Mouse (Mus musculus) heart, postnatal 4 days (tissue): Measurements from ENCODE around the gene Dyrk1a. TPM values are rescaled to one million over a fixed set of nuclear protein-coding genes. Genes with fewer than 3 reads are reported as not detected.
A peak's percentile ranks its signal among the peaks of the same experiment; 100 is the strongest.

ENCODE experiments used
- DNase-seq: peaks from one replicate; pipeline ENCODE4 v3.0.0; 2021
- total RNA-seq, 2 experiments: library from RNA; stranded (reverse); gene quantifications; 2 replicates each; pipeline ENCODE4 v1.2.3; 2021

The Dyrk1a gene
- total RNA-seq, 2 experiments from 2014 or later, result 118 to 135 TPM

DNA sequence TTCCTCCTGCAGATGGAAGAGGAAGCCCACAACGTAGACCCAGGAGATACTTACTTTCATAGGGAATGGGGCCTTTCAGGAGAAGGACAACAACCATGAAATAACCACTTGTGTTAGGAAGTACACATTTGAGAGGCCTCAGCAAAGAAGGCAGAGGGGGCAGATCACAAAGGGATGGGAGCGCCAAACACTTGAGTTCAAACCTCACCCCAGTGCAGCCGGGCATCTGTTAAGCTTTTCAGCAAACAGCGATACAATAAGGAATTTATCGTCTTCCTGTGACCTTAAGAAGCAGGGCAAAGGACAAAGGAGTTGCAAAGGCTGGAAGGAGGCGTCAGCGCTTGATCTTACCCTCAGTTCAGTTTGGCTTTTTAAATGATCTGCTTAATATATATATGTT is 10.0 kb upstream of the Dyrk1a start:
- no peak for DNase-seq

DNA sequence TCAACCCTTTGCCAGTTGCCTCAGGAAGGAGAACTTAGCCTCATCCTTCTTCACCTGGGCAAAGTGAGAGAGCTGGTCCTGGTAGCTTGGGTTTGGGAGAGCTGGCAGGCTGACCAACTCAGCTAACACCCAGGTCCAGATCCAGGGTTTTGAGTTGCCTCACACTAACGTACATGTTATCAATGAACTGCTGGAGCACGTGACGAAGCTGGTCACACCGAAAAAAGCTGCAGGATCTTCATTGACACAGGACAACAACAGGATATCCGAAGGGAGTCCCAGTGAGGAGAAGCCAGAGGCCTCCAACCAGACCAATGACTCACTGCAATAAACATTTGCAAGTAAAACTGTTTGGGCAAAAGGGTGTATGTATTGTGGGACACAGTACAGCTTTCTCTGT is 9.2 kb upstream of the Dyrk1a start:
- no peak for DNase-seq

DNA sequence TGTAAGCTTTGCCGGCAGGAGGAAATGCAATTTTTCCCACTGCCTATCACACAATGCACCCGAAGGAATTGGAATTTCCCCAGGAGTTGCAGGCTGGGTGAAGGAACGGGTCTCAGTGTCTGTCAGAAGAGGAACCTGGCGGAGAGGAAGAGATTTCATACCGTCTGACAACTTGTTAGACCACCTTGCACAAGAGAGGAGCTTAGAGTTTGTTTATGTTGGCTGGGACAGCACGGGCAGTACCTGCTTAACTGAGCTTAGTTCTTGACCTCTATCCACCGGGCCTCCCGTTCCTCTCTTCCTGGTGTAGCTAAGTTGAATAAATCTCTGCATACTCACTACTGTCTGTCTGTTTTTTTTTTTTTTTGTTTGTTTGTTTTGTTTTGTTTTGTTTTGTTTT is 3.7 kb upstream of the Dyrk1a start:
- no peak for DNase-seq

DNA sequence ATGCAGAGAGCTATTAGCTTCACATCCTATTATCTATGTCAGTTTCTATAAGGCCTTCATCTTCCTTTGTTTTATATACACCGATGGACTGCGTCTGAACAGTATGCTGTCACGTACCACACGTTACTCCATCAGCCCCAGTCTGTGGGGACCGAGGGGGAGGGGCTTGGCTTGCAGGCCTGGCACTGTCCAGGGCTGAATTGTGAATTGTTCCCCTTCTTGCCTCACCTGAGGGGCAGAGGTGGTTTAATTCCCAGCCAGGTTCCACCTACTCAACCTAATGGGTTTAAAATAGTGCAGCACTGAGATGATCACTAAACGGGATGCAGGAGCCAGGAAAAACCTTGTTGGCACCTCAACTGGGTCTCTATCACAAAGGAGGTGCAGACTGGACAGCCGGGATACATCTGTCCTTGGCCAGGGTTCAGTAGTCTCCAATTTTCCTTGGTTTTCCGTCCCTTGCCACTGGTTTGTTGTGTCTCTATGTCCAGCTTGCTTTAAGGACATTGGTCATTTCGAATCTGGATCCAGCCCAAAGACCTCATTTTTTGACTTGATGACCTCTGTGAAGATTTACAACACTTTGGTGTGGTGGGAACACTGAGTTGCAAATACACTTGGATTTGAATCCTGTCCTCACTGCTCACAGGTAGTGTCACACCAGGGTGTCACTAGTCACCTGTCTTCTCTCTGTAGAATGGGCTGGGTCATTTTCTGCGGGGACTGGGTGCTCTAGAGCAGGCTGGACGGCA is 2.8 kb upstream of the Dyrk1a start:
- no peak for DNase-seq

DNA sequence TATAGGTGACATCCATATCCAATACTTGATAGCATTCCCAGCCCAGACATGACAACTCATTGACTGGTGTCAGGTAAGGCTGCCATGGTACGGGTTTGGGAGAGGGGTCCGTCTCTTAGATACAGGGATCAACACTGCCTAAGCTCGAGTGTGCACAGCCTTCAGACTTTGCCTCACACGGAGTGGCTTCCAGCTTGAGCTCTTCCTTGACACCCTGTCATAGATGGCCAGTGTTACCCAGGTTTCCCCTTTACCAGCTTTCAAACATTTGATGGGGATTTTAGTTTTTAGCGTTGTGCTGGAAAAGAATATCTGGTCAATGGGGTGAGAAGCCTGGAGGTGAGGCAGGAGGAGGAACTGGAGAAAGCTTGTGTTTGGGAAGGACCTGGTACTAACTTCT is 2.1 kb upstream of the Dyrk1a start:
- DNase-seq, result no peak

DNA sequence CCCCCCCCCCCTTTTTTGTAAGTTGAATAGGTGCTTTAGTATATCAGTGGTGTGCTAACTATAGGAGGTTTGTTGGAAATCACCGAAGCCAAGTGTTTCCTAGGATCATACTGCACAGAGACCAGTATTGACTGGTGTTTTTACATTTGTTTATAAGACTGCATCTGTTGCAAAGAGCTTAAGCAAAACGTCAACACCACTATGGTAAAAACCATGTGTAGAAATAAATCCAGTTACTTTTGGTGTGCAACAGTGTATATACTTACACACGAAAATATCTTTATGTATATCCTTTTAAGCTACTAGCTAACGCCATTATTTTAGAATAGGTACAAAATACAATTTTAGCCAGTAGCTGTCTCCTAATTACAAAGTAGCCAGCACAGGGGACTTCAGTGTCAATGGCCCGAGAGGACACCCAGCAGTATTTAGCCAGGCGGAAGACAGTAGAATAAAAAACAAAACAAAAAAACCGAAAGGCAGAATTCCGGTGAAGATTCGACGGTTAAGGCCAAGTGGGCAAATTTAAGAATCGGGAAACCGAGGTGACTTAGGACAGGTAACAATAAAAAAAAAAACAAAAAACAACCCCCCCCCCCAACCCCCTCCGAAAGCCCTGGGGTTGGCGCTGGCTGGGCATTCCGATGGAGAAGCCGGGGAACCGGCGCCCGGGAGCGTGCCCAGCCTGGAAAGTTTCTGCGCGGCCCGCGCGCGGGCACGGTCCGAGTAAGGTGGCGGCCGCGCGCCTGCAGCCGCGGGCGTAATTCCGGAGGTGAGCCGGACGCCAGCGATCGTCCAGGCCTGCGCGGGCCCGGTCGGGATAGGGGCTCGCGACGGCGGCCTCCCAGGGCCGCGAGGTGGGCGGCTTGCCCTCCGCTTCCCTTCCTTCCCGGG is 1.2 kb upstream of the Dyrk1a start:
- DNase-seq, result peak; percentile 87

DNA sequence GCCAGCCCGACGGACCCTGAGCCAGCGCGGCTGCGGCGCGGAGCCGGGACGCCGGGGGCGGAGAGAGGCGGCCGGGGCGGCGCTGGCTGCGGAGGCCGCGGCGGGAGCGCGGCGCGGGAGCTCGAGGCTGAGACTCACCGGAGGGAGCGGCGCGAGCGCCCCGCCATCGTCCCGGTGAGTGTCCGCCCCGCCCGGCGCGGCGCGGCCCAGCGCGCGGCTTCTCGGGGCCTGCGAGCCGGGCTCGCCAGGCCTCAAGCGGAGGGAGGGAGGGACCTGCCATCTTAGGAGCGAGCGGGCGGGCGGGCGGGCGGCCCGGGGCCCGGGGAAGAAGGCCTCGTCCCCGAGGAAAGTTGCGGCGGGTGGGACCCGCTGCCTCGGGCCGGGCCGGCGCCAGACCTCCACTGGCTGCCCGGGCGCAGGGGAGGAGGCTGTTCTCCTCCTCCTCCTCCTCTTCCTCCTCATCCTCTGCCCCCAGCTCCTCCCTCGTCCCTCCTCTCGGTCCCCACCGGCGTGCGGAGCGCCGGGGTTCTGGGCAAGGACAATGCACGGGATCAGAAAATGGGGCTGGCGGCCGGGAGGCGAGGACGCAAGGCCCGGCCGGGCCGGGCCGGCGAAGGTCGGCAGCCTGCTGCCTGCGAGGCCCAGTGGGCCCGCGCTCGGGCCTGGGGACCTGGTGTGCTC is 691 bp downstream of the Dyrk1a start:
- DNase-seq, result peak; percentile 69

DNA sequence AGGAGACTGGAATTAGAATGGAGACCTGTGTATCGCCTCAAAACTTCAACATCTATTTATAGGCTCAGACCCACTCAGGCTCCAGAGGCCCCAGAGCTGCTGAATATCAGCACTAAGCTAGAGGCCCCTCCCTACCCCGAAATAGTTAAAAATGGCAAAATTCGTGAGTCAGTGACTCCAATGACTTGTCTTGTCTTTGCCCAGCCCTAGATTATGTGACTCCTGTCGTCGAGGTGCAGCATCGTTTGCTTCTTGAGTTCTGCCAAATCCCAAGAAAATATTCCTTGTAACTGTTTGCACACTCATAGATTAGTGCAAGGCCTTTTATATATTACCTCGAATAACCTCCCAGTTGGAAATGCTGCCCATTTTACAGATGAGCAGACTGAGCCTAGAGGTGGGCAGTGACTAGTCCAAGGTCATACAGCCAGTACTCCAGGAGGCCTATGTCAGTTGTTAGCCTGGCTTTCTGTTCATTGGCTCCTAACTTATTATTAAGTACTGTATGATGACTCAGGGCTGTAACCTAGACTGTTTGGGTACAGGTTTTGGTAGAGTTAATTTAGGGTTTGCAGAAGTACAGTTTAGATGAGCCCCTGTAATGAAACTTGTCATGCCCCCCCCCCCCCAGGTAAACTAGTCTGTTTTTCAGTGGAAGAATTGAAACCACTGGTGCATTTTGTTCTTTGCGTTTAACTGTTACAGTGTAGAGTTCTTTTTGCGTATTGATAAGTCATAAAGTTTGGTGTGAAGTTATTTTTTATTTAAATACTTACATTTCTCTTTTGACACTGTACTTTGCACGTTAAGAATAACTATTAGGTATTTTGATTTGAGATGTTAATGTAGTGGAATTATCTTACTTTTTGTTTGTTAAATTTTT is 1.5 kb downstream of the Dyrk1a start:
- DNase-seq, result no peak

DNA sequence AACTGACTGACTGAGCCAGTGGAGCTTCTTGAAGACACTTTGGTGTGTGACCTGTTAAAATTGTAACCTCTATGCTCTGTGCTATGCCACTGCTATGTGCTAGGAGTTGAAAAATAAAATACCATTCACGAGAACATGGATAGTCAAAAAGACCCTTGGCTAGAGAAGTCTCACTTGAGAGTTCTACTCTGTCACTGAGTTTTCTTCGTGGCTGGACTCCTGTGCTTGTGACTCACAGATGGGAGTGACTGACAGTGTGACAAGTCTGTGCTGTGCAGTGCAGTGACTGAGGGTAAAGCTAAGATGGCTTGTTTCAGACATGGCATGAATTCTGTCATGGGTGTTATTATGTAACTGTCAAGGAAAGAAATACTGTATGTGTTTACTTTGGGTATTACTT is 2.6 kb downstream of the Dyrk1a start:
- DNase-seq, result no peak

DNA sequence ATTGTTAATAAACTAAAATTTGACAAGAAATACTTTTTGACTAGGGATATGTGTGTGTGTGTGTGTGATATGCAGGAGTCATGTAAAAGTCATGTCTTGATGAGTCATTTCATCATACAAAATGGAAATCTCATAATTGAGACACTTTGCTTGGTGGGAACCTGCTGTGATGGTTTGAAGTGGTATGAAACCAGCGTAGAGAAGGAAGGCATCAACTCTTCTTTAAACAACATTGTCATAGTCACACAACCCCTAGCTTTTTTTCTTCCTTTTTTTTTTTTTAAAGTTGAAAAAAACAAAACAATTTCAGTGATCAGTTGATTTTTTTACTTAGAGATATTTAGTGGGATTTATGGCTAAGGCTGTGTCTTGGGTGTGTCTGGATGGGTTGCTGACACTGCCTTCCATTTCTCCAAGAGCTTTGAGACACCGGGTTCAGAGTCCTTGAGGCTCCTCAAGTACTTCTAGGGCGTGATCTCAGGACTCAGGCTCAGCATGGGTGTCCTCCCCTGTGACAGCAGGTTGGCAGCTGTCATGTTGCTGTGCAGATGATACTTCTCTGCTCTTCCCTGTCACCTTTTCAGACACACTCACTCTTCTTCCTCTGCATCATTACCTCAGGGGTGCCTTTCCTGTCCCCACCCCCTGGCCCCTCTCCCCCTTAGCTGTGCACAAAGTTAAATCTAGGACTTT is 4.4 kb downstream of the Dyrk1a start:
- DNase-seq, result no peak

DNA sequence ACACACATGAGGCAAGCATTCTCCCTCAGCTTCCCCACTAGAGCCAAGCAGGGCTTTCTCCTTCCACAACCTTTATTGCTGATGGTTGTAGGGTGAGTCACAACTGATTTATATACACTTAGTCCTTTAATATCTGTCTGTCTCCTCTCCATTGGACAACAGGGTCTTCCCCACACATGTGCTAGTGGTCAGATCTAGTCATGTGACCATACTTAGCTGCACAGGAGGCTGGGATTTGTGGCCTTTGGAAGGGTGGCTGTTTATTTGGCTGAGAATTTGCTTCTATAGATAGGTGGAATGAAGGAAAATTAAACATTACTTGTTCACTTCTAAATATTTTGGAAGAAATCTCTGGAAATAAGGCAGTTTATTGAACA is 4.9 kb downstream of the Dyrk1a start:
- no peak for DNase-seq

DNA sequence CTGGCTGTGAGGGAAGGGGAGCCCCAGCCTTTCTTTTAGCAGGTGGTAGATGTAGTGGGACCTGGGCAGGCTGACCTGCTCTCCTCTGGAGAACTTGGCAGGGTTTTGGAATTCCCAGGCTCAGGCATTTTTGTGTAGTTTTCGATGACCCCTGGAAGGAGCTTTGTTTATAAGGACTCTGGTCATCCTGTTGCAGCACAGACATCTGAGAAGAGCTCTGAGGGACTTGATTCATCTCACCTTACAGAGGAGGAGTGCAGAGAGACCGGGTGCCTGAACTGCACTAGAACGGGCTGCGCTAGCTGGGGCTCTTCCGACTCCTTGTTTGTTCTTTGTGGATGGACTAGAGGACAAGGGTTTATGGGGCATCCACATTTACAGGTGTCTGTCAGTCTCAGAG is 5.9 kb downstream of the Dyrk1a start:
- no peak for DNase-seq

DNA sequence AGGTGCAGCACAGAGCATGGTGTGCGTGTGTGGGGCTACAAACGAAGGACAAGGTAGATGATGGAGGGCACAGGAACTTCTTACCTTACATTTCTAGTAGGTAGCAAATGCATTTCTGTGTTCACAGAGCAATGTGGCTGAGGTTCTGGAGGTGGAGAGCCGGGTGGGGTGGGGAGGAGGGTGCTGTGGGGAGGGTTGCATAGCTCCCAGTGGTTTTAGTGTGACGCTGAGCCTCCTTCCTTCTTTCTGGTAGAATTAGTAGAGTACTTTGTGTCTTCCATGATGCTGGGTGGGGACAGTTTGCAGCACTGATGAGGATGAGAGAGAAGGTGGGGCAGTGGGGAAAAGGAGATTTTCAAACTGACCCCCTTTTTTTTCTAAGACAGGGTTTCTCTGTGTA is 9.5 kb downstream of the Dyrk1a start:
- no peak for DNase-seq

DNA sequence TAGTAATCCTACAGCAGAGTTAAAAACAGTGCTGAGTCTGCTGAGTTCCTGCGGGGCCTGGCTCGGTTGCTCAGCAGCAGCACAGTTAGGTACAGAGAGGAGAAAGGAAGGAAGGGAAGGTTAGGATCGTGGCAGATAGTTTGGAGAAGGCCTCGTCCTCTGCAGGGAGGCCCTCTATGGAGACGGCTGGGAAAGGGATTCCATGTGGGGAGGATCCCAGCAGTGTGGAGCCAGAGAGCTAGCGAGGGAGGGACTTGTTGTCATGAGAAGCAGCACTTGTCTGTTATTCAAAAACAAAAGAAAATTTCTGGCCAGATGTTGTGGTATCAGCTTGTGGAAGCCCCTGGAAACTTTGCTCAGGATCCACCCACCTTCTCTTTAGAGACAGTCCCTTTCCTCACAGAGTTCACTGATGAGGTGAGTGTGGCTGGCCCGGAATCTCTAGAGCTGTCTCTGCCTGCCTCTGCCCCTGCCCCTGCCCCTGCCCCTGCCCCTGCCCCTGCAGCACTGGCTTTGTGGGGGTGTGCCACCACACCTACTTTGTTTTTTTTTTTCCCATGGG is 11.1 kb downstream of the Dyrk1a start:
- DNase-seq, result peak; percentile 54

DNA sequence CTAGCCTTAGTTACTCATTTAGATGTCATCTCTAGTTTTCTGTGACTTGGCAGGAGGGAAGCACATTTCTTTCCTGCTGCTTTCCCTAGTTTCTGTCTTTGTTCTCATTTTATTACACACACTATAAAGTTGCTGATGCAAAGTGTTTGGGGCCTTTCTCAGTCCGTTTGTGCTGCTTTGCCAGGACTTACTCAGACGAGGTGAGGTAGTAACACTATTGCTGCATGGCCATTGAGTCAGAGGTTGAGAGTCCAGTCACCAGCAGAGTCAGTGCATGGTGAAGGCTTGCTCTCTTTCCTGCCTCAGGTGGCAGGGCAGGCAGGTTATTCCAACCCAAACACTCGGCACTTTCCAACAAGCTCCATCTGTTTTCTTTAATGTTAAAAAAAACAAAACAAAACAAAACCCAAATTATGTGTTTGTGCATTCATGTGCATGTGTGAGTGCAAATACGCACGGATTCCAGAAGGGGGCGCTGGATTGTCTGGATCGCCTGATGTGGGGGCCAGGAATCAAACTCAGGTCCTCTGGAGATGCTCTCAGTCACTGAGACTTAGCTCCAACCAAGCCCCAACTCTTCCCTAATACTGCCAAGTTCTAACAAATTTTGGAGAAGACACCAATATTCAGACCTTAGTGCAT is 16.7 kb downstream of the Dyrk1a start:
- no peak for DNase-seq

DNA sequence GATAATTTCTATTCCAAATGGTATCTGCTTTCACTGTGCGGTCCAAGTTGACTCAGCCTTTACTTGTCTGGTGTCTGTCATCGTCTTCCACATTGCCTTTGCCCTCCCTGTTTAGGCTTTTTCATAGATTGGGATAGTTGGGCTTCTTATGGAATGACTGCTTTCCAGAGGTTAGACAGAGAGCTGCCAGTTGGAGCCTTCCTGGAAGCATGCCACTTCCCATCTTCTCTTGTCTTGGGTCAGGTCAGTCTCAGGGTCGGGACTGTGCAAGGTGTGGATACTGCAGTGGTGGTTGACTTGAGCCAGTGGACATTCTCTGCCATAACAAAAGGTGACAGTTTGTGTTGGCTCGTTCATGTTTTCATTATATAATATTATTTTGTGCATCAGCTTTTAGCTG is 17.7 kb downstream of the Dyrk1a start:
- DNase-seq, result no peak

DNA sequence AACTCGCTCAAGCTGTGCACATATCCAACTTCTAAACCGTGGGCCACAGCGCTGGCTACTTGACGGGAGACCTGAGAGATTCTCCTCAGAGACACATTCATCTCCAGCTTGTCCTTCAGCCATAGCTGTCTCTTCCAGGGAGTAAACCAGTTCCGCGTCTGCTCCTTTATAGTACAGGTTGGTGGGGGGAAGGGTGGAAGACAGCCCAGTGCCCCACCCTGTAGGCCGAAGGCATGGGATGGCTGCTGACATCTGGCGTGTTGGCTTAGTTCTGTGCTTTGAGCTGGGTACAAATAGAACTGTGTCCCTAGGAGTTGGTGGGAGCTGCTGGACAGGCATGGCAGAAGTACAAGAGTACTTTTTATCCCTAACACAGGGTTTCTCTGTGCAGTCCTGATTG is 18.4 kb downstream of the Dyrk1a start:
- DNase-seq, result no peak

DNA sequence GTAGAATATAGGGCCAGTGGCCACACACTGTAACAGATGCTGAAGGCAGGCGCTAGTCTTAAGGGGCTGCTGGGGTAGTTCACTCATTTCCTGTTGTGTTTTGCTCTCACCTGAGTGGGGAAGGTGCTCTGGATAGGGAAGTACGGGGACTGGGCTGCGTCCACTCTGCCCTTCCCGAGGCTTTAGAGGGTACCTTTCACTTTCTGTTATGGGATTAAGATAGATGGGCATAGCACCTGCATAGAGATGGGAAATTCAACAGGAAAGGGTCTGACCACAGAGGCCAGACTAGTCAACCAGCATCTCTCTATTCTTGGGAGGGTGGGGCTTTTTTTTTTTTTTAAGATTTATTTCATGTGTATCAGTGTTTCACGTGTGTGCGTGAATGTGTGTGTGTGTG is 19.2 kb downstream of the Dyrk1a start:
- DNase-seq, result no peak

DNA sequence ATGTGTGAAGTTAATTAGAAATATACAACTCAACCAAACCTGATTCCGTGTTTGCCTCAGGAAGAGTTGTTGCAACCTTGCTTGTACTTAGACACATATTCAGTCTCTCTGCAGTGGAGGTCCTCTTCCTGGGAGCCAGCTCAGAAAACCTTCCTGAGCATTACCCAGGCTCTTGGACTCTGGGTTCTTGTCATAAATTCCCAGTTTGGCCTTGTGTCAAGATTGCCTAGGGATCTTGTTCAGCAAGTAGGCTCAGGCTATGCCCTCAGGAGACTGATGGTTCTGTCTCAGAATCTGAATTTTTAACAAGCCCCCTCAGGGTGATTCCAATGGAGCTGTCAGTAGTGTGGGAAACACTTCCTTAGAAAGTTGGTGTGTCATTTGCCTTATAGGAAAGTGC is 19.8 kb downstream of the Dyrk1a start:
- DNase-seq, result no peak

DNA sequence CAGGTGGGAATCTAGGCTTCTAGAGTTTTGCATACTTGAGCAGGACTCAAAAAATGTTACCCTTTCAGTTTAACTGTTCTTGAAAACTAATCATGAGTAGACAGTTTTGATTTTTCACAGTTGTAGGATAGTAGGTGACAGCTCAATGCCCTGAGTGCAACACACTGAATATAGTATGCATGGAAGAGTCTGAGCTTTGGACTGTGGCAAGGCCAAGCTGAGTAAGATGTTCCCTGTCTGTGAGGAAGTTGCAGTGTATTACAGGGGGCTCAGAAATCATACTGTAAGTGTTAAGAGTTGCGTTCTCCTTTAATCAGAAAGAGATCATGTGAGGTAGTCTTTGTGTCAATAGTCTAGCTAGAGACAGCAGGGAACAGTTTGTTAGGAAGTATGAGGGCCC is 20.4 kb downstream of the Dyrk1a start:
- DNase-seq, result no peak

DNA sequence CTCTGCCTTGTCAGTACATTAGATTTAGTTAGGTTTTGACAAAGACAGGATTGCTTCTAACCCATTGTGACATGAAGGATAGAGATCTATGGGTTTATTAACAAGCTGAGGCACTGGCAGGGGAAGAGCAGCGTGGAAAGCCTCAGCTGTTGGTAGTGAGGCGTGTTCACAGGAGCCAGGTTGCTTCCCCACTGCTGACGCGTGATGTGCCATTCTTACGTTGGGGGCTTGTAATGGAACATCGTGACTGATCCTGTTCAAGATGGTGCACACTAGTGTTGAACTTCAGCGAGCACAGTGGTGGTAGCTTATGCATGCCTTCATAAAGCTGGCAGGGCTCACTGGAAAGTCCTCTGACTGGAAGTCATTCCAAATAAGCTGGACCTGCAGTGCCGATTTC is 21.2 kb downstream of the Dyrk1a start:
- DNase-seq, result no peak
